Mouse (Mus musculus): ENCODE results near the gene Hspa1b. TPM values are rescaled to one million over a fixed set of nuclear protein-coding genes. Genes with fewer than 3 reads are reported as not detected.

Gene Hspa1b
- polyA plus RNA-seq, 1 experiment from 2014 or later: 0.74 TPM

Other genes starting within 250 kb of the Hspa1b start
- gene C4b, start 215.4 kb downstream of the Hspa1b start, polyA plus RNA-seq (2015; fragmentation: Nextera tagmentation; extraction: Ambion mirVana): 0.19 and 0.25 TPM in 2 replicates
- gene Cyp21a1, start 154.7 kb downstream of the Hspa1b start, polyA plus RNA-seq (2015; fragmentation: Nextera tagmentation; extraction: Ambion mirVana): not detected in 2 replicates
- 41.2 and 43.1 TPM in 2 replicates for gene Stk19, start 122.3 kb downstream of the Hspa1b start, polyA plus RNA-seq (2015; fragmentation: Nextera tagmentation; extraction: Ambion mirVana)
- 68.4 and 68.9 TPM in 2 replicates for gene Dxo, start 122.2 kb downstream of the Hspa1b start, polyA plus RNA-seq (2015; fragmentation: Nextera tagmentation; extraction: Ambion mirVana)
- gene Skiv2l, start 109.0 kb downstream of the Hspa1b start, polyA plus RNA-seq (2015; fragmentation: Nextera tagmentation; extraction: Ambion mirVana): 57.1 and 62.6 TPM in 2 replicates
- gene Nelfe, start 108.8 kb downstream of the Hspa1b start, polyA plus RNA-seq (2015; fragmentation: Nextera tagmentation; extraction: Ambion mirVana): 78.9 and 83.3 TPM in 2 replicates
- gene Cfb, start 96.7 kb downstream of the Hspa1b start, polyA plus RNA-seq (2015; fragmentation: Nextera tagmentation; extraction: Ambion mirVana): 1.6 and 2.1 TPM in 2 replicates
- gene Zbtb12, start 79.8 kb downstream of the Hspa1b start, polyA plus RNA-seq (2015; fragmentation: Nextera tagmentation; extraction: Ambion mirVana): 9.2 and 9.6 TPM in 2 replicates
- gene Gm20547, start 77.2 kb downstream of the Hspa1b start, polyA plus RNA-seq (2015; fragmentation: Nextera tagmentation; extraction: Ambion mirVana): not detected in 2 replicates
- gene C2, start 61.0 kb downstream of the Hspa1b start, polyA plus RNA-seq (2015; fragmentation: Nextera tagmentation; extraction: Ambion mirVana): 1.8 and 2.8 TPM in 2 replicates
- gene Ehmt2, start 60.8 kb downstream of the Hspa1b start, polyA plus RNA-seq (2015; fragmentation: Nextera tagmentation; extraction: Ambion mirVana): 81.9 and 95.3 TPM in 2 replicates
- gene Slc44a4, start 44.8 kb downstream of the Hspa1b start, polyA plus RNA-seq (2015; fragmentation: Nextera tagmentation; extraction: Ambion mirVana): 0.21 TPM in 1 of 2 replicates, not detected in the other
- 41.7 and 42.1 TPM in 2 replicates for gene Neu1, start 28.0 kb downstream of the Hspa1b start, polyA plus RNA-seq (2015; fragmentation: Nextera tagmentation; extraction: Ambion mirVana)
- gene Gm20481, start 10.7 kb upstream of the Hspa1b start, polyA plus RNA-seq (2015; fragmentation: Nextera tagmentation; extraction: Ambion mirVana): not detected in 2 replicates
- 15.3 and 18.1 TPM in 2 replicates for gene Hspa1a, start 12.9 kb upstream of the Hspa1b start, polyA plus RNA-seq (2015; fragmentation: Nextera tagmentation; extraction: Ambion mirVana)
- 1.4 and 1.6 TPM in 2 replicates for gene Hspa1l, start 13.5 kb upstream of the Hspa1b start, polyA plus RNA-seq (2015; fragmentation: Nextera tagmentation; extraction: Ambion mirVana)
- 106 and 113 TPM in 2 replicates for gene Lsm2, start 22.6 kb upstream of the Hspa1b start, polyA plus RNA-seq (2015; fragmentation: Nextera tagmentation; extraction: Ambion mirVana)
- 50.7 and 61.7 TPM in 2 replicates for gene Vars, start 41.7 kb upstream of the Hspa1b start, polyA plus RNA-seq (2015; fragmentation: Nextera tagmentation; extraction: Ambion mirVana)
- gene Vwa7, start 57.3 kb upstream of the Hspa1b start, polyA plus RNA-seq (2015; fragmentation: Nextera tagmentation; extraction: Ambion mirVana): 0.08 and 0.19 TPM in 2 replicates
- gene Sapcd1, start 68.8 kb upstream of the Hspa1b start, polyA plus RNA-seq (2015; fragmentation: Nextera tagmentation; extraction: Ambion mirVana): 1.7 TPM in 2 replicates
- 1.8 and 2.5 TPM in 2 replicates for gene Msh5, start 87.5 kb upstream of the Hspa1b start, polyA plus RNA-seq (2015; fragmentation: Nextera tagmentation; extraction: Ambion mirVana)
- 85.2 and 88.5 TPM in 2 replicates for gene Clic1, start 90.7 kb upstream of the Hspa1b start, polyA plus RNA-seq (2015; fragmentation: Nextera tagmentation; extraction: Ambion mirVana)
- 338 and 363 TPM in 2 replicates for gene Ddah2, start 99.8 kb upstream of the Hspa1b start, polyA plus RNA-seq (2015; fragmentation: Nextera tagmentation; extraction: Ambion mirVana)
- gene Ly6g6c, start 106.2 kb upstream of the Hspa1b start, polyA plus RNA-seq (2015; fragmentation: Nextera tagmentation; extraction: Ambion mirVana): not detected in 2 replicates
- 0.13 and 0.21 TPM in 2 replicates for gene Mpig6b, start 106.9 kb upstream of the Hspa1b start, polyA plus RNA-seq (2015; fragmentation: Nextera tagmentation; extraction: Ambion mirVana)
- 0.16 and 0.34 TPM in 2 replicates for gene Ly6g6e, start 117.7 kb upstream of the Hspa1b start, polyA plus RNA-seq (2015; fragmentation: Nextera tagmentation; extraction: Ambion mirVana)
- gene Ly6g6d, start 118.8 kb upstream of the Hspa1b start, polyA plus RNA-seq (2015; fragmentation: Nextera tagmentation; extraction: Ambion mirVana): 0.68 and 1.0 TPM in 2 replicates
- 0.22 TPM in 1 of 2 replicates, not detected in the other for gene Ly6g6f, start 126.4 kb upstream of the Hspa1b start, polyA plus RNA-seq (2015; fragmentation: Nextera tagmentation; extraction: Ambion mirVana)
- gene Abhd16a, start 130.0 kb upstream of the Hspa1b start, polyA plus RNA-seq (2015; fragmentation: Nextera tagmentation; extraction: Ambion mirVana): 113 and 115 TPM in 2 replicates
- gene Ly6g5c, start 149.0 kb upstream of the Hspa1b start, polyA plus RNA-seq (2015; fragmentation: Nextera tagmentation; extraction: Ambion mirVana): not detected in 2 replicates
- 0.93 and 1.5 TPM in 2 replicates for gene Ly6g5b, start 156.2 kb upstream of the Hspa1b start, polyA plus RNA-seq (2015; fragmentation: Nextera tagmentation; extraction: Ambion mirVana)
- gene Gpank1, start 162.2 kb upstream of the Hspa1b start, polyA plus RNA-seq (2015; fragmentation: Nextera tagmentation; extraction: Ambion mirVana): 20.7 and 23.7 TPM in 2 replicates
- 319 and 346 TPM in 2 replicates for gene Csnk2b, start 162.8 kb upstream of the Hspa1b start, polyA plus RNA-seq (2015; fragmentation: Nextera tagmentation; extraction: Ambion mirVana)
- gene D17H6S53E, start 167.1 kb upstream of the Hspa1b start, polyA plus RNA-seq (2015; fragmentation: Nextera tagmentation; extraction: Ambion mirVana): 8.9 TPM in 2 replicates
- gene Apom, start 172.8 kb upstream of the Hspa1b start, polyA plus RNA-seq (2015; fragmentation: Nextera tagmentation; extraction: Ambion mirVana): not detected in 2 replicates
- gene Bag6, start 175.9 kb upstream of the Hspa1b start, polyA plus RNA-seq (2015; fragmentation: Nextera tagmentation; extraction: Ambion mirVana): 50.9 and 65.2 TPM in 2 replicates
- 138 and 153 TPM in 2 replicates for gene Prrc2a, start 205.7 kb upstream of the Hspa1b start, polyA plus RNA-seq (2015; fragmentation: Nextera tagmentation; extraction: Ambion mirVana)
- 5.6 and 10.1 TPM in 2 replicates for gene Aif1, start 216.8 kb upstream of the Hspa1b start, polyA plus RNA-seq (2015; fragmentation: Nextera tagmentation; extraction: Ambion mirVana)
- gene Lst1, start 229.2 kb upstream of the Hspa1b start, polyA plus RNA-seq (2015; fragmentation: Nextera tagmentation; extraction: Ambion mirVana): 4.8 and 7.3 TPM in 2 replicates
- 1.1 and 1.2 TPM in 2 replicates for gene Ltb, start 235.2 kb upstream of the Hspa1b start, polyA plus RNA-seq (2015; fragmentation: Nextera tagmentation; extraction: Ambion mirVana)
- not detected in 2 replicates for gene Tnf, start 242.8 kb upstream of the Hspa1b start, polyA plus RNA-seq (2015; fragmentation: Nextera tagmentation; extraction: Ambion mirVana)
- 0.37 and 0.80 TPM in 2 replicates for gene Lta, start 246.1 kb upstream of the Hspa1b start, polyA plus RNA-seq (2015; fragmentation: Nextera tagmentation; extraction: Ambion mirVana)